Mouse (Mus musculus): ENCODE results near the gene Hipk2.

GRCm38 (mm10) chr6:38835217-38835616 lies 40.7 kb downstream of the Hipk2 start:
- TF ChIP-seq GATA1 (IDR thresholded peaks at IDR 0.05; ENCODE audit: low read depth, low read length) (peak; percentile 95), CHD2 (IDR thresholded peaks at IDR 0.05; ENCODE audit: low read length) (no peak), JUND (IDR thresholded peaks at IDR 0.05; ENCODE audit: low read depth, low read length) (no peak), EP300 (IDR thresholded peaks at IDR 0.05; ENCODE audit: low read depth in 1 of 2, low read length in 2 of 2) (peak; percentile 94 to 97), POLR2A (IDR thresholded peaks at IDR 0.05; ENCODE audit: control insufficient read depth in 1 of 2, insufficient read depth in 1 of 2, low read depth in 1 of 2, low read length in 2 of 2, poor library complexity in 1 of 2) (no peak), CTCF (IDR thresholded peaks at IDR 0.05 in 2 of 3, conservative IDR thresholded peaks at IDR 0.05 in 1 of 3; ENCODE audit: control insufficient read depth in 1 of 3, insufficient read depth in 1 of 3, low read depth in 2 of 3, low read length in 3 of 3, poor library complexity in 1 of 3, severe bottlenecking in 1 of 3) (no peak), ZKSCAN1 (IDR thresholded peaks at IDR 0.05; ENCODE audit: low read depth, low read length) (no peak), MAX (IDR thresholded peaks at IDR 0.05; ENCODE audit: low read length) (no peak), E2F4 (IDR thresholded peaks at IDR 0.05; ENCODE audit: borderline replicate concordance, low read depth, low read length) (no peak), USF1 (IDR thresholded peaks at IDR 0.05; ENCODE audit: low read depth, low read length) (0 out of 2 replicates have a peak, but pooled peaks have one; percentile 13), HCFC1 (IDR thresholded peaks at IDR 0.05; ENCODE audit: low read depth, low read length) (no peak), POLR2AphosphoS5 (IDR thresholded peaks at IDR 0.05; ENCODE audit: borderline replicate concordance, low read depth, low read length) (no peak), USF2 (IDR thresholded peaks at IDR 0.05; ENCODE audit: borderline replicate concordance in 1 of 2, insufficient read depth in 1 of 2, low read depth in 1 of 2, low read length in 2 of 2) (no peak)
